Mouse (Mus musculus): Measurements from ENCODE around the gene Fermt2.

Gene Fermt2

DNA sequence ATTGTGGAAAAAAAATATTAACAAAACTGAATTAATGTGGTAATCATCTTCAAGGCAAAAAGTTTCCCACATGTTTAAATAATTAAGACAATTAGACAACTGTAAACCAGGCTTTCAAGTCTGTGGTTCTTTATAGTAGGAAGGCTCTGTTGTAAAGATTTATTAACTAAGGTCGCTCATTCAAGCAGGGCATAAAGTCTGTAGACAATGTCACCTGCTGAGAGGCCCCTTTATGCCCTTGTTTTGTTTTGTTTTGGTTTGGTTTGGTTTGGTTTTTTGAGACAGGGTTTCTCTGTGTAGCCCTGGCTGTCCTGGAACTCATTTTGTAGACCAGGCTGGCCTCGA is 91.0 kb downstream of the Fermt2 start:
- no peak for DNase-seq (ENCODE audit: low spot score in 2 of 2)

DNA sequence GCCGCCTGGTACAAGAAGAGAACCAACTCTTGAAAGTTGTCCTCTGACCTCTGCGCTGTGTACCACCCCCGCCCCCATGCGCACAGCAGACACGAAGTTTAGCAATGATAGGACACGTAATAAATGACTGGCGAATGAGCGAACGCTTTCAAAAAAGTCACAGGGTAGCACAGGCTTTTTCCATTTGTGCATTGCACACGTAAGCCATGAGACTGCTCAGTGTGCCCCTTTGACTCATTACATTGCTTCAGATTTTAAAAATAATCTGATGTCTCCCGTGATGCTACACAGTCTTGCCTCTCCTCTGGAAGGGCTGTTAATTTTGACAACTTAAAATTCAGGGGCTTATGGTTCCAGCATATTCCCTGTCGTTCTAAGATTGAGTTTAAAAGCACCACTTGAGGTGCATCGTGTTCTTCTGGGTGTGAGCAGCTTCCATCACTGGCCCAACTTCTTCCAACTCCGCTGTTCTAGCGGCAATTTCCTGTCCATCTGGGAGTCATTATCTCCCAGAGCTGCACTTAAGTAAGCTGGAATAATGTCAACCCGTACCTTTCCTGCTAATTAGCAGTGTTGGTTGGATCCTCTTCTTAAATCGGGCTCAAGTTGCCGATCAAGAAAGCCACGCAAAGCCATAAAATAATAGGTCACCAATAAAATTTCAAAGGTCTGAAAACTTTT is 91.5 kb downstream of the Fermt2 start:
- DNase-seq (ENCODE audit: low spot score in 2 of 2): no peak

DNA sequence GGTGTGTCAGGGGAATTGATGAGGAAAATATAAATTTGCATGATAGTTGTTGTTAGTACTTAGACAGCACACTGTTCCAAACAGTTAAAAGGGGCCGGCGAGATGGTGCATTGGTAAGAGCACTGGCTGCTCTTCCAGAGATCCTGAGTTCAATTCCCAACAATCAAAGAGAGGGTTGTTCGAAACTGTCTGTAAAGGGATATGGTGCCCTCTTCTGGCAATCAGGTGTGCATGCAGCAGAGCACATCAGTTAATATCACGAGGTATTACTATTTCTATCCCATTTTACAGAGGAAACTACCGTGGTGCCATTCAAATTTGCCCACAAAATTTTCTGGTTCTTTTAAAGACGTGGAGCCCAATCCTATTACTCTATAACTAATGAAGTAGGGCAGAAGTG is 95.7 kb downstream of the Fermt2 start:
- DNase-seq (ENCODE audit: low spot score in 2 of 2): no peak

DNA sequence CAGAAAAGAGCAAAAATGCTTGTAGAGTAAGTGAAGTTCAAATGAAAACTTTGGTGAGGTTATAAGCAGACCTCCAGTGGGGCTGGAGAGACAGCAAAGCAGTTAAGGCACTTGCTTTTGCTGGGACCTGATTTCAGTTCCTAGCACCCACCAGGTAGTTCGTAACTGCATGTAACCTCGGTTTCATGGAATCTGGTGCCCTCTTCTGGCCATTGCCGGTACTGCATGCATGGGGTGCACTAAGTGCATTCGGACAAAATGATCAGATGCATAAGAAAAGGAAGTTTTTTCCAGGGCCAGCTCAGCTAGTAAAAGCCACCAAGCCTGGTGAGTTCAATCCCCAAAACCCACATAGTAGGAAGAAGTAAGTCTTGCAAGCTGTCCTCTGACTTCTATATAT is 97.9 kb downstream of the Fermt2 start:
- DNase-seq (ENCODE audit: low spot score in 2 of 2): no peak

DNA sequence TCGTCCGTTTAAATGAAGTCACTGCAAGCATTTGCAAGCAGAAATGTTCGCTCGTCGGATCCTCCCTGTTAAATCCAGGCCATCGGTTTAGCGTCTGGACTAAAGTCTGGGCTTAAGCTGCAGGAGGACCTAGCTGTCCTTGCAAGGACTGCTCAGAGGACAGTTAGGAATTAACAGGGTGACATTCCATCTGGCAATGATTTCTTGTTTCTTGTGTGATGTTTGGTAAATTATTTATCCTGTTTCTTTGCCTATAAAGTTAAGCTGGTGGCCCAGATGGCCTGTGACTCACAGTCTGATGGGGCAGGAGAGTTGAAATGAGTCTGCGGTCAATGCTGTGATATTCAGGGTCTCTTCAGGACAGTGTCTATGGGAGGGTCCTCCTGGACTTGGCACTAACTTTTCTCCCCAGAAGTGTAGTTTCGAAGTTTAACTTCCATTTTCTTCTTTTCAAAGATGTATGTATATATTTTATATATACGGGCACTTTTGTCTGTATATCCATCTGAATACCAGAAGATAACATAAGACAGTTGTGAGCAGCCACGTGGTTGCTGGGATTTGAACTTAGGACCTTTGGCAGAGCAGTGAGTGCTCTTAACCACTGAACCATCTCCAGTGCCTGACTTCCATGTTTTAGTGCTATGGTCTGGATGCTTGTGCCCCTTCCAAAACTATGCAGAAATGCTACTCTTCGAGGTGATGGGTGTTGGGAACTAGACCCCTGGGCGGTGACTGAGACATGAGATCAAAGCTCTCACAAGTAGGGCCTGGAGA is 99.7 kb downstream of the Fermt2 start:
- no peak for DNase-seq (ENCODE audit: low spot score in 2 of 2)

DNA sequence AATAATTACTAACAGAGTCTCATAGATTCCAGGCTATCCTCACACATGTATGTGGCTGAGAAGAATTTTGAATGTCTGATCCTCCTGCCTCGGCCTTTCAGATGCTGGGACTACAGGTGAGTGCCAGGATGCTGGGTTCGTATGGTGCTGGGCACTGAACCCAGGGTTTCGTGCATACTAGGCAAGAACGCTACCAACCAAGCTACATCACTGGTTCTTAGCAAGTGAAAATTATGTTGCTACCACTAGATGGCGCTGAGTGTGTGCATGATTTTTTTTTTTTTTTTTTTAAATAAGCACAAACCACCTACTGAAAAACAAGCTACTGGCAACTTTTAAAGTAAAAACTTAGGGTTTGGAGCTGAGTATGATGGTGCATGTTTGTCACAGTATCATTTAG is 106.7 kb downstream of the Fermt2 start:
- DNase-seq (ENCODE audit: low spot score in 2 of 2): peak; percentile 37 to 39

DNA sequence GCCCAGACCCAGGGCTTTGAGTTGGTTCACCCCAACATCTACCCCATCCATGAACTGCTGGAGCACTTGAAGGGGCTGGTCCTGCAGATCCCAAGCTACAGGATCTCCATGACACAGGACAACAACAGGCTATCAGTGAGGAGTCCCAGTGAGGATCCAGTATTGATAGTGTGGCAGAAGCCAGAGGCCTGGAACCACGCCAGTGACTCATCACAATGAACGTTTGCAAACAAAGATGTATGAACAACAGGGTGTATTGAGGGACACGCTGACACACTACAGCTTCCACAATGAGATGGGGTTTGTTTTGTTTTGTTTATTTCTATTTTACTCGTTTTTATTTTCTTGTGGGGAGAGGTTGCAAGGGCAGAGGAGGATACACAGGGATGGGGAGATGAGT is 107.5 kb downstream of the Fermt2 start:
- peak in 1 of 2 experiments; percentile 31 for DNase-seq (ENCODE audit: low spot score in 2 of 2)

DNA sequence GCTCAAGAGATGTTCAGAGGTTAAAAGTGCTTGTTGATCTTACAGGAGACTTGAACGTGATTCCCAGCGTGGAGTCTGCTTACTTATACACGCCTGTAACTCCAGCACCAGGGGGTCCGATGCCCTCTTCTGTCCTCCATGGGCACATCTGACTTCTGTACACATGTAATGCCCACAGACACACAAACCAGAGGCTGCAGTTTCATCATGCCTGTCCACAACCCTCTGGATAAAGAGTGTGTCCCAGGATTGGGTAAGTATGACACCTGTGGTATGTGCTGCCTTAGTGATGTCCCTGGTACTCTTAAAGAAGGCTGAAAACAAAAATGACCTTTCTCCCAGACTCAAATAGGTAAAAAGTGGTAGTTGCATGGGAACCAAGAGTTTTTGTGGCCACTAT is 110.6 kb downstream of the Fermt2 start:
- DNase-seq (ENCODE audit: low spot score in 2 of 2): no peak

DNA sequence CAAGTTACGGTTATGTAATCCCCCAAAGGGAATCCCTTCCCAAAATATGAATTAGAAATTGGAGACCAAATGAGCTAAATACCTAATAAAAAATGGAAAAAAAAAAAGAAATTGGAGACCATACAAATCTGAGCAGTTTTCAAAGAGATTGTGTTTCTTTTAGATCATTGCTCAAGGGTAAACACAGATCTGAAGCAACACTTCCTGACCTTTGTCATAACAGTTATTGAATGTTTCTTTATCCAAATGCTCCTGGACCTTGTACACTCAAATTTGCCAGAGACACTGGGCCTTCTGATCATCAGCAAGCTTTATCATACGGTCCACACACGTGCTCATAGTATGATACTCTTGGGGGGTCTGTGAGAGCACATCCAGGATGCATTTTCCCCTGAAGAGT is 111.4 kb downstream of the Fermt2 start:
- DNase-seq (ENCODE audit: low spot score in 2 of 2): no peak

DNA sequence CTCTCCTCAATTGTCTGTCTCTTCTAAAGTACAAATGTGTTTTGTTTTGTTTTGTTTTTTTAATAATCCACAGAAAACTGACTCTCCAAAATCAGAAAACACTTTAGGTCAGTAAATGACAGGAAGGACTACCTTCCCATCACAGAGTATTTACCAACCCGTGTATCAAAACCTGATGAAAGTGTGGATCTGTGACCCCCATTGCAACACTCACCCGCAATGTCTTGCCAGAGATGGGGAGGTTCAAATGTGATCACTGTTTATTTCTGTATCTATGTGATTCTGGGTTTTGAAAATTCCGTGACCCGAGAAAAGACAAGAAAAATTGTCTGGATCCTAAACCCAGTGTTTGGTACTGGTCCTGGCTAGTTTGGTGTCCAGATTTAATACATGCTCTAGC is 113.7 kb downstream of the Fermt2 start:
- DNase-seq (ENCODE audit: low spot score in 2 of 2): no peak

Data from right cerebral cortex, postnatal 10 days (tissue).